Mouse (Mus musculus) urinary bladder, adult 2 months (tissue): ENCODE measurements around the gene Sucla2. TPM values are rescaled to one million over a fixed set of nuclear protein-coding genes. Genes with fewer than 3 reads are reported as not detected.

Source experiments
- DNase-seq: peaks from one replicate; pipeline ENCODE4 v3.0.0; 2022; ENCODE audit warnings: low spot score
- polyA plus RNA-seq: library from polyadenylated mRNA; depleted of rRNA; stranded (reverse); fragments of >200 nt; gene quantifications from 2 replicates; pipeline ENCODE4 v1.2.3, GENCODE M21; 2012; rRNA removed

Sucla2 gene
- 76.3 and 78.1 TPM in 2 replicates for polyA plus RNA-seq

DNA sequence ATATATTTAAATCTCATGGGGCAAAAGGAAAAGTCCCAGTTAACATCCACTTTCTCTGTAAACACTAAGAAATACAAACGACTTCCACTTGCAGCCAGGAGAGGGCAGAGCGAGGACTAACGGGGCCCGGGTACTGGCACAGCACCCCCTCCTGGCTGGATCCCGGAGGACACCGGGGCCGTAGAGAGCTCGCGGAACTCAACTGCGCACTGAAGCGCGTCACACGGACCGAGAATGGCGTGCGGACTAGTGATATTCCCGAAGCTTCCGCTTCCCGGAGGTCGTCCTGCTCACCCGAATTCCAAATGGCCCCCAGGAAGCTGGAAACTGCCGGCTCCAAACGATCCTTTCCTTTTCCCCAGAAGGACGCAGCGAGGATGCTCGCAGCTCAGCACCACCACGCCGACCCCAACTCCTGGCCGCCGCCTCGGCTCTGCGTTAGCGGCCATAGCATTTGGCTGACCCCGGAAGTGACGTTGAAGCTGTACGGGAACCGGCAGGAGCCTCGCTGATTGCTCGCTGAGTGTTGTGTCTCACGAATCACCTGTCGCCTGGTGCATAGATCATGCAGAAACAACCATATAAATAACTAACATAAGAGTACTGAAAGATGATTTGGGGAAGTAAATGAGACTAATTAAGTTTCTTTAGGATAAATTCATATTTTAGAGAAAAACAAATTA is at the start of gene Sucla2:
Sucla2 (plus strand) TSS at position 554 of the 683 bp plus-strand sequence.
- peak; percentile 95 for DNase-seq

DNA sequence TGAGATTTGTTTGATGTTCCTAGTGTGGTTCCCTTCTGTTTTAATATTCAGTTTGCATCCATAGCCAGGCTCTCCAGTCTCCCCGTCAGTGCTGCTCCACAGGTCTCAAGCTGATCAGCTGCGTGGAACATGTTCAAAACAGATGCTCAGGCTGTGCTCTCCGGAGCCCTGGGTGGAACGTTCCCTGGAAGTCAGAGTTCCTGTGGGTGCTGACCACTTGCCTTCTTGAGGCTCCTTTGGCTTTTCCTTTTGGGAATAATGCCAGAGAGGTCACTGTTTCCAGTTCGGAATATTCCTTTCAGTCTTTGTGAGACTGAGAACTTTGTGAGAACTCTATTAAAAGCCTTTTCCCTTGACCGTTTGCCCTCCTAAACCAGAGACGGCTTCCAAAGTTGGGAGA is 49.6 kb upstream of the Sucla2 start:
- no peak for DNase-seq

DNA sequence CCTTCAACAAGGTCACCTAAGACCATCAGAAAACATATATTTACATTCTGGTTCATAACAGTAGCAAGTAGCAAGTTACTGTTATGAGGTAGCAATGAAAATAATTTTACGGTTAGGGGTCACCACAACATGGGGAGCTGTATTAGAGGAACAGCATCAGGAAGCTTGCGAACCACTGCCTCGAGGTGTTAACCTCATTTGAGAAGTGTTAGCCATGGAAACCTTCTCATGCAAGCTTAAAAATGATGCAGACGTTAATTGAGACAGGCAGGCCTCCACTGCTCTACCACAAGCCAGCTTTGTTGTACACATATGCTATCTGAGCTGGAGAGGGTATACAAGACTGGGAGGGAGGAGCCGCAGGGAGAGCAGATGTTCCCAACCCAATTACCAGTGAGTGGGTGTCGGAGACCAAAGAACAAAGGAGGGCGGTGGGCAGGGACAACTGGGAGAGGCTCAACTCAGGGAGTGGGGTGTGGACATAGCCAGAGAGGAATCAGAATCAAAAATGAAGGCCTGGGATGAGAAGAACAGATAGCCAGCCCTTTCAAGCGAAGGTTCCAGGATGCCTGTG is 48.7 kb upstream of the Sucla2 start:
- no peak for DNase-seq

DNA sequence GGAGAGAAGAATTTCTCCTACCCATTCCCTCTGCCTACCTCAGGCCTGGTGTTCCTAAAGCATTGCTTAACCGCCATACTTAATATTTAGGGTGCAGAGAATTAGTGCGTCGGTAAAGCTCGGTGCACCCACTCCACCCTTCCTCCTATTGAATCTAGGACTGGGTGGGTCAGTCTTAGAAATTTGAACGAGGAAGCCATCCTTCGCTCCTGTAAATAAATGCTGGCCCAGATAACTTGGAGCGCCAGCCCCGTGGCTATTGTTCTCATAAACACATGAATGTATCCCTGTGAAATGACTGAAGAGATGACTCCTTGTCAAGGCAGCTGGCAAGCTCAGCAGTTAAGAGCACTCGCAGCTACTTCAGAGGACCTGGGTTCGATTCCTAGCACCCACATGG is 48.0 kb upstream of the Sucla2 start:
- DNase-seq = no peak

DNA sequence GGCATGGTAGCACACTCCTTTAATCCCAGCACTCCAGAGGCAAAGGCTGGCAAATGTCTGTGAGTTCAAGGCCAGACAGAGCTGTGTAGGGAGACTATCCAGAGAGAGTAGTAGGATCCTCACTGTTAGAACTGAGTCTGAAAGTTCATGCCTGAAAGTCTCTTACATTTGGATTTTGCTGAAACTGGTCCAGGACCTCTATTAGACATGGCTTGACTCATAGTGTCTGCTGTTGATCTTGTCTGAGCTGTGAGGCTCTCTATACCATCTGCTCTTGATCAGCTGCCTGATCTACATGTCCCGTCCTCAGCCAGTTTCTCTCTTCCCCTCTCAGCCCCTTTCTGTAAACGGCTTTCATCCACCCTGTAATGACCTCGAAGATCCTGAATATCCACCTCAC is 46.8 kb upstream of the Sucla2 start:
- DNase-seq = no peak

DNA sequence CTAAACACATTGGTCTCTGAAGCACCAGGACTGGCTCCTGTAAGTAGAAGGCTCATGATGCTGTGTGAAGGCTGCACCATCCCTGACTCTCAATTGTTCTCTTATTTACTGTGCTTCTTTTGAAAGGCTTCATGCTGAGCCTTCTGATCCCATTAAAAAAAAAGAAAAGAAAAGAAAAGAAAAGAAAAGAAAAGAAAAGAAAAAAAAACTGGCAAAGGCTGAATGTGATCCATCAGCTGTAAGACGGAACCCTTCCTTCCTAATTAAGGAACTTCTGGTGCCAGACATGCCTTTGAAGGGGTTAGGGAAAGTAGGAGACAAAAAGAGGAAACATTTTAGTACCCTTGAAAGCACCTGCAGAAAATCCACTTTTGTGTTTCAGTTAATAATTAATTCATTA is 45.3 kb upstream of the Sucla2 start:
- no peak for DNase-seq

DNA sequence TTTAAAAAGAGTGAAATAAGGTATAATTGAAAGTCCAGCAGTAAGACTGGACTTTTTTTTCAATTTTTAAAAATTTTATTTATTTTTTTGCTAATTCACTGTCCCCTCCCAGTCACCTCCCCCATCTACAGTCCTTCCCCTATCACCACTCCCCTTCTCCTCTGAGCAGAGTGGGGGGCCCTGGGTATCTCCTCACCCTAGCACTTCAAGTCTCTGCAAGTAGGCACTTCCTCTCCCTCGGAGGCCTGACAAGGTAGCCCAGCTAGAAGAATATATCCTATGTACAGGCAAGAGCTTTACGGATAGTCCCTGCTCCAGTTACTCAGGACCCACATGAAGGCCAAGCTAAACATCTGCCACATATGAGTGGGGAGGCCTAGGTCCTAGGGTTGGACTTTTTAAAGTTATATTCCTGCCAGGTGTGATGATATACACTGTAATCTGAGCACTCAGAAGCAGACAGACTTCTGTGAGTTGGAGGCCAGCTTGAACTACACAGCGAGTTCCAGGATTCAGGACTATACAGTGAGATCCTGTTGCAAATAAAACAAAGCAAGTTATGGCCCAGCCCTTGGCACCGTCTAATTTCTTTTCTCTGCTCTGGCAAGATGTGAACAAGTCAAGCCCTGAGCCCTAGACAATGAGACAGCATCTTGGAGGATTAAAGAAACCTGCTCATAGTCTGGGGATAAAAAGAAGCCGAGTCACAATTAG is 41.4 kb upstream of the Sucla2 start:
- DNase-seq = no peak

DNA sequence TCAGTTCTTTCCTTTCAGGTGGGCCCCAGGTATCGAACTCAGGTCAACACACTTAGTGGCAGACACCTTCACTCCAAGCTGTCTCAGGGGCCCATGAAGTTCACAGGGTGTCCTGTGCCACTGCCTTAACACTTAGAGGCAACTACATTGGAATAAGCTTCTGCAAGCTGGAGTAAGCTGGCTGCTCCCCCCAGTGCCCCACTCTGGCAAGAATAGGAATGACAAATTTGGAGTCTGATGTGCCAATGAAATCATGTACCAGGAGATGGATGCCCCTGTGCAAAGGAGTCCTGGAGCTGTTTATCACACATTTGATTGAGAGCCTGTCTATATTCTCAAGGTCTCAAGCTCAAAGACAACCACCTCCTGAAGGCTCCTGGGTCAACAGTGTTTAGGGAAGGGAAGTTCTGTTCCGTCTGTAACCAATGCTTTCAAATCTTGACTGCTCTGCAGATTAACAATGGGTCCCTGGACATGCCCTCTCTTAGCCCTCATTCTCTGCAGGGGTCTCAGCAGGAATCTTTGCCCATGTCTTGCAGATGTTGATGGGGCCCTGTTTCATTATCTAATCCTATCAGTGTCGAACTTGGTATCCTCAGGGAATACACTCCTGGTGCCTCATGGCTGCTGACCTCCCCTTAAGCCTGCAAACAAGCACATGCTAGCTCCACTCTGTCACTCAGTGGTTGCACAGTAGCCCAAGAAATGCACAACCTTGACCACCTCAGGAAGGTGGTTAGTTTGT is 40.6 kb upstream of the Sucla2 start:
- no peak for DNase-seq

DNA sequence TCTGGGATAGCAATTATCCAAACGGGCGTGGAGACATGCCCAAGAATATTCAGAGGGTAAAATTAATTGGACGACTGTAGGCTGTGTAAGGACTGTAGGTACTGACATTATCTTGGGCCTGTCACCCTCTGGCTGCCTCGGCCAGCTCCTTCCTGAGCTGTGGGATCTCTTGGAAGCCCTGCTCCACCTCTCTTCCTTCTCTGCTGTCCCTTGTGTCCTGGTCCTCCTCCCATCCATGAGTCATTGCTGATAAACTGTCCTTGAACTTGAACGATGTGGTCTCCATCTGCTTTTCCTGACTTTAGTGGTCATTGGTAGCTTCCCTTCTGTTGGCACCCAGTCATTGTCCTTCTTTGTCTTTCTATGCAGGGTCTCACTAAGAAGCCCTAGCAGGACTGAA is 38.5 kb upstream of the Sucla2 start:
- DNase-seq = no peak

DNA sequence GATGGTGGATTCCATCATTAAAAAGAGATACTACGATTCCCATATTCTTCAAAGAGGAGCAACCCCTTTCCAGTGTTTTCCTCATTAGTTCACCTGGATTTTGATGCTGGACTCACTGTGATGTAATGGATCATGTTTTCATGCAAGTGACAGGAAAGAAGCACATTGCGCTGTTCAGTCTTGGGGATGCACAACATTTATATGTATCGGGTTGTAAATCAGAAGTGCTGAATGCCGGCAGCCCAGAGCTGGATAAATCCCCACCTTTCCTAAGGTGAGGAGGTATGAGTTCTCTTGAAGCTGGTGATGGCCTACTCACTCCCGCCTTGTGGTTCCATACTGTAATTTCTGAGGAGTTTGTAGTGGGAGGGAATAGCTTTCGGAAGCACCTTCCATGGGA is 31.8 kb upstream of the Sucla2 start:
- no peak for DNase-seq

DNA sequence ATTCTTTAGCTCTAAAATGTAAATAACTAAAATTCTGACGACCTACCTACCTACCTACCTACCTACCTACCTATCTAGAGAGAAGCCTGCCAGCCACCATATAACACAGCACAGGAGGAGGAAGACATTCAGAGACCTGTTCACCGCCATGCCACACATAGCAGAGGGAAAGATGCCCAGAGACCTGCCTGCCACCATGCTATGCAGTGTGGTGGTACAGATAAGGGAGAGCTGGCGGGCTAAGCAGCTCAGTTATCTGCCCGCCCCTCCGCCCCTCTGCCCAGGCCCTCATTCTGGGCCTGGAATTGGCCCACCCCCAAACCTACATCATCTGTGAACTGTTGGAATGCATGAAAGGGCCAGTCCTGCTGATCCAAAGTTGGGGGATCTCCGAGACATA is 31.0 kb upstream of the Sucla2 start:
- no peak for DNase-seq

DNA sequence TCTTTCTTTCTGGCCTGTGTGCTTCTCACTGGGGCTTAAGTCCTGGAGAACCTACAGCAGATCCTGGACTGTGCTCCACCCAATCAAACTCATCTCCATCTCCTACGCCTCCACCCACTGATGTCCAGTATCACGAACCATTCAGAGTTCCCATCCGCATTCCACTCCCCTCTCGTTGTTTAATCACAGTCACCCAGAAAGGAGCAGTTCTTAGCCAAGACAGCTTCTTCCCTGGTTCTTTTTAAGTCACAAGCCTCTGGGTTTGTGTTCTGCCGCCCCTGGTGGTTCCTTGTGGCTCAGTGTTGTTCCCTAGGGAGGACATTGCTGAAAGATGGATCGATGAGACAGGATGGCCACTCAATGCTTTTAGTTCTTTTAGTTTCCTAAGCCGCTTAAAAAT is 29.4 kb upstream of the Sucla2 start:
- no peak for DNase-seq

DNA sequence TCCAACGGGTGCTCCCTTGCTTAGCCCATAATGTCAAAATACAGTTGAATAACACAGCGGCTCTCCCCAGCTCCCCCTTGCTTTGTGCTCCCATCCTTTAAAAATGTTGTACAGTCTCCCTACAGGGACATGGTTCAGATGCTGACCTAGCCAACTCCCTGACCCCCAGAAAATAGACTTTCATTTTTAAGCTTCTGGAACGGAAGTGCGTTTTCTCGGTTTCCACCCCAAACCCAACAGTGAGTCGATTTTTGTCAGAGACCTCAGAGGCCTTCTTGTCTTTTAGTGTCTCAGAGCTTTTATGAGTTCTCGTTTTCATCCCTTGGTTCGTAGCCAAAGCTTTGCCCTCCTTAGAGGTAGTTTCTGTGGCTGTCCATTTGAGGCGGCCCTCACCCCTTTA is 23.8 kb upstream of the Sucla2 start:
- no peak for DNase-seq

DNA sequence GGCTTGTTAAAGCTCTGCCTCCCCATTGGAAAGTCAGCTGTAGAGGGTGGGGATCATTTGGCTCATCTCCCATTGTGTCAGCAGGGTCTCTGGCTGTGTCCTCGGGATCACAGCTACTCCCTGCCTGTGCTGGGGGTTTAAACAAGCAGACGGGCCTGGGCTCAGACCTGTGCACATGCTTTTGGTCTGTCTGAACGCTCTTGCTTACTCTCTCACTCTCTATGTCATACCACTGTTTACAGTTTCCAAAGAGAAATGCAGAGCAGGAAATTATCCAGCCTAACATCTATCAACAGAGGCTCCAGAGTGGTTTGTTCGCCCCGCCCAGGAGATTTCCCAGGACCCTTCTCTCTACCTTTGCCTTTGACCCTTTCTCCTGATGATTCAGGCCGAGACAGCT is 23.4 kb upstream of the Sucla2 start:
- DNase-seq = no peak

DNA sequence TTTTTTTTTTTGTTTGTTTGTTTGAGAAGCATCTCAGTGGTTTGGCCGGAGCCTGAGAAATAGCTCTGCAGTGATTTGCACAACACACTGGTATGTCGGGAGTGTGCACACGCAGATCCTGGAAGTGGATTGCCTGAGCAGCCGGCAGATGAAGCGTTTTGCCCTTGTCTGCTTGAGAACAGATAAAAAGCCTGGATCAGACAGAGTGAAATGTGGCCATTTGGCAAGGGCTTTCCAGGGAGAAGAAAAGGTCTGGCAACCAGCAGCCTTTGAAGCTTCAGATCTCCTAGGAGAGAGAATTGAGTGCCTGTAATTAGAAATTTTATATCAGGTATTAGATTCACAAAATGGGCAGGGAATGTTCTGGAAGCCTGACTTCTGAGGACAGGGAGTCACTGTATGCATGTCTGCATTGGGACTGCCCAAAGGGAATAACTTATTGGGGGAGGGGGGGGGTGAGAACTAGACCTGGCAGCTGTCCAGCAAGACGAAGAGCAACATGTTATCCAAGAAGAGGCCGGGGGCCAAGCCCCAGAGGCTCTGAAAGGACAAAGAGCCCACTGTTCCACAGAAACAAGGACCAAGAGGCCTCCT is 22.4 kb upstream of the Sucla2 start:
- no peak for DNase-seq

DNA sequence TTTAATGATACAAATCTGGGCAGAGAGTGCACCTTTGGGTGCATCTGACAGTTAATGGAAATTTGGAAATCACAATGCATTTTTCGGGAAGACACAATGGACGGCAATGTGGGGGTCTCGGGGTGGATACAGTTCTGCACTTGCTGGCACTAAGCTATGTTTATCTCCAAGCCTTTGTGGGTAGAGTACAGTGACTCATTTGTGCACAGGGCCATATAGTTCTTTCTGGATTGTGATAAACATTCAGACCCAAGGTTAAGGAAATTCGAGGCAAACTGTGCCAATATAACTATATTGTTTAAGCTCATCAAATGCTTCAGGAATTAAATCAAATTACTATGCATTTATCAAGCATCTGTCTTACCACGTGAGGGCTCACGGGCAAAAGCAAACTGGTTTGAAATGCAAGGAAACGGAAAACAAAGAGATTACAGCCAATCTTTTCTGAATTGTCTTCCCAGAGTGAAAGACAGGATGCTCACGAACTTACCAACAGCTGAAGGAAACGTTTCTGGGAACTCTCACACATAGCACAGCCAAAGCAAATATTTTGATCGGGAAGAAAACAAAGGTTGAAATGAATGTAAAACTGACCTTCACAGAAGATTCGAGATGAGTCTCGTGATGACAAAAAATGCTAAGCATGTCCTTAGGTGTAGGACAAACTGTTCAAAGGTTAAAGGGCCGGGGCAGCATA is 21.7 kb upstream of the Sucla2 start:
- DNase-seq = no peak

DNA sequence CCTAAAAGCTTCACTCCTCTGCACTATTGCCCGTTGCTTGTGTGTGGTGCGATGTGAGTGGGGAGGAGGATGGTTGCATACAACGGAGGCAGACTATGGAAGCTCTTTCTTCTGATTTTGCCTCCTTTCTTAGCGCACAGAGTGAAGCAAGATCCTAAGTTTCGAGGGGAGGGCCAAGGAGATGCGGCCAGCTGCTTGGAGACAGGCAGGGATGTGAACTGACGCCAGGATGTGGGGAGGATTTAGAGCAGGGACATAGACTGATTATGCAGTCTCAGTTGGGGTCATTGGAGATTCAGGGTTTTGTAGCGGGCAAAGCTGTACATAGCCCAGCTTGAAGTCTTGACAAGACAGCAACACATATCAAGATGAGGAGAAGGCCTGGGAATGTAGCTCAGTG is 18.8 kb upstream of the Sucla2 start:
- DNase-seq = no peak

DNA sequence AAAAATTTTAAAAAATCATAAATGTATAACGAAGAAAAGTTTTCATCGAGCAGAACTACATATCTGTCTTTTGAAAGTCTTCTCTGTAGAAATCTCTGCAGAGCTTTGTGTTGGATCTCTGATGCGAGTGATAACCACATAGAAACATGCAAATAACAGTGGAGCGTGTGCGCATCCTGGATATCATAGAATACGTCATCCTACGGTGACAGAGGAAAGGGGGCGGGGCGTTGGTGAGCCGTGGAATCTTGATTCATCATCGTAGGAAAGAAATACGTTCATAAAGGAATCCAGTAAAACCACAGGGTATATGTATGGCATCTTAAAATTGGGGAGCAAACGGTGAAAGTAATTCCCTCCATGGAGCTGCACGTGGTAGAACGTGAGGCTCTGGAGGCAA is 17.9 kb upstream of the Sucla2 start:
- DNase-seq = no peak

DNA sequence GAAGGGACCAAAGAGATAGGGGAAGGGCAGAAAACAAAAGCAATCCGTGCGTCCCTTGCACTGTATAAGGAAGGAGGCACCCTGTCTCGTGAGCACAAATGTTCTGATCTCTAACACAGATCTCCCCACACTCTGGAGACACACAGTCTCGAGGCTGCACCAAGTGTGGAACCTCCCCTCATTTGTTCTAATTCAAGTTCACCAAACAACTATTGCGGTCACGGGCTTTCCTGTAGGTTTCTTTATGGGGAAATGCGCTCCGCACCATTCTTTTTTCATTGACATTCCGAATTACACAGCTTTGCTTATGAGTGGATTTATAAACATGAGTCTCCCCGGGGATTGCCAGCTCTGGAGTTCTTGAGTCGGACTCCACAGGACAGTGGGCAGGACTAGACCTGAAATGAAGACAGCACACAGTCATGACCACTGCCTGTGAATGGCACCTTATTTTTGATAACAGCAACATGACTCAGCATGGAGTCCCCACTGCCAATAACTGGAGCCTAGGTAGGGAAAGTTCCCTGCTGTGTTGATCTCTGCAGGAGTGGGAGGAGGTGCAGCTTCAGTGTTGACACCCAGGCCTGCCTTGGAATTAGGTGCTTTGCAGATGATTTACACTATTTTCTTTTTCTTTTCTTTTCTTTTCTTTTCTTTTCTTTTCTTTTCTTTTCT is 17.3 kb upstream of the Sucla2 start:
- DNase-seq = no peak

DNA sequence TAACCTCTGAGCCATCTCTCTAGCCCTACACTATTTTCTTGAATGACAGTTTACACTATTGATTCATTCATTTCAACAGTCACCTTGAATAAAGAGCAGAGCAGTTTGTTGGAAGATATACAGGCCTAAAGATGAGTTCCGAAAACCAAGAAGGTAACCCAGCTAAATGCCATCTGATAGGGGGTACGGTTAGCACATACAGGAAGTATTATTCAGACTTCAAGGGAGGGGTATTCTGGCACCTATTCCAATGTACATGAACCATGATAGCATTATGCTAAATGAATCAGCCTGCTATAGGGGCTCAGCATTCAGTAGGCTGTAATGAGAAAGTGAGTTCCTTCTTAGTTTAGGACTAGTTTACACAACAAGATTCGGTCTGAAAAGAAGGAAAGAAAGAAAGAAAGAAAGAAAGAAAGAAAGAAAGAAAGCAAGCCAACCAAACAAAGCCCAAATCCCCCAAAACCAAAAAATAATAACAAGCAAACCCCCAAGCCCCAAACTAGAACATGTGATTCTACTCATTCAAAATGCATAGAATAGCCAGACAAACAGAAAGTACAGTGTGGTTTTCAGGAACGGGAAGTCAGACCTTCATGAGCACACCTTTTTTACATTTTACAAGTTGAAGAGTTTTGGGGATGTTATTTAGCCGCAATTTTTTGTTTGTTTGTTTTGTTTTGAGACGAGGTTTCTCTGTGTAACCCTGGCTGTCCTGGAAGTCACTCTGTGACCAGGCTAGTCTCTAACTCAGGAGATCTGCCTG is 16.3 kb upstream of the Sucla2 start:
- DNase-seq = no peak
